Mouse (Mus musculus): ENCODE results near the gene Yif1b. TPM values are rescaled to one million over a fixed set of nuclear protein-coding genes. Genes with fewer than 3 reads are reported as not detected.
"Not testable (repeated sequence)": the region's sequence is repeated elsewhere in the genome, so short reads cannot be mapped to it uniquely, and the experiment has no call there.

The Yif1b gene
- total RNA-seq (2021) = 10 to 100 TPM; 36.0 to 41.1 TPM
- long read RNA-seq, experiment 1, transcript Yif1b-203 (8 exons, 1,126 nt) = major isoform, 40 of 83 reads
- long read RNA-seq, experiment 1, transcript Yif1b-201 (8 exons, 1,111 nt) = minor isoform, 16 of 83 reads
- long read RNA-seq, experiment 1, partial matches to known transcripts = 4 of 83 reads
- long read RNA-seq, experiment 1, other reads (novel, unspliced or antisense) = 23 of 83 reads
- long read RNA-seq, experiment 2, transcript Yif1b-203 (8 exons, 1,126 nt) = major isoform, 55 of 142 reads
- long read RNA-seq, experiment 2, transcript Yif1b-201 (8 exons, 1,111 nt) = minor isoform, 25 of 142 reads
- long read RNA-seq, experiment 2, partial matches to known transcripts = 8 of 142 reads
- long read RNA-seq, experiment 2, other reads (novel, unspliced or antisense) = 51 of 142 reads

DNA sequence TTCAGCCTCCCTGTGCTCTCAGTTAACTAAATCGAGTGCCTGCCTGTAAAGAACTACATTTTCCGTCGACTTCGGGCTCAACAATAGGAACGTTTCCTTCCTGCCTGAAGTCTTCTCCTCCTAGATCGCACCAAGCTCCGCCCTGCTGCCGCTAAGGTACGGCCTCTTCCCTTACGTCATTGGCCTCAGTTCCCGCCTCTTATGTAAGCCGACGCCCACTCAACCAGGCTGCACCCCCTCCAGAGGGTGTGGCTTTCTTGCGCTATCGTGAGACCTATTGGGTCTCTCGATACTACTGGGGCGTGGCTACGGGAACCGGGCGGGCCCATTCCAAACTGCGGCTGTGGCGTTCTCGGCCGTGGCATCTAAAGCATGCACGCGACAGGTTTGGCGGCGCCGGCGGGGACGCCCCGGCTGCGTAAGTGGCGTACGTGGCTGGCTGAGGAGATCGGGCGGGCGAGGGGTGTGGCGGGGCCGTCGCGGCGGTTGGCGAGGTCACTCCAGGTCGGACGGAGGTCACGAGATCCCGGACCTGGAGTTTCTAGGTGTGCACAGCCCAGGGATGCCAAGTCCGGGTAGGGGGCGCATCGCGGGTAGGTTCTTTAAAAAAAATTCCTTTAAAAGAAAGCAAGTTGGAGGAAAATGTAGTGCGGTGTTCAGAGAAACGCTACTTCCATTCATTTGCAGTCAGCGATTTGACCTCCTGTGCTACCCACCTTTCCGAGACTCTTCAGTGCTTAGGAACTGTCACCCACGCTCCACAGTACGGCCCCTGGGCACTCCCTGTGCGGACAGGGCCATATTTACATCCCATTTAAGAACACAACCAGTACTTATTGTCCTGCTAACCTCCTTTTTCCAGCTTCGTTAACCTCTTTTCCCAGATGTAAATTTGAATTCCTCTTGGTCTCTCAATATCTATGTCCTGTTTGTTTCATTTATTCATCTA lies at the start of gene Yif1b:
Gene Yif1b (plus strand): TSS at position 311 of the 949 bp plus-strand sequence.
- intact Hi-C loops (cut with DNase I) = loop anchor here (2.0 kb wide), 1 partner anchor 57 kb away; the partner anchor contains the start of gene Psmd8
- DNase-seq = peak; percentile 93 to 97

DNA sequence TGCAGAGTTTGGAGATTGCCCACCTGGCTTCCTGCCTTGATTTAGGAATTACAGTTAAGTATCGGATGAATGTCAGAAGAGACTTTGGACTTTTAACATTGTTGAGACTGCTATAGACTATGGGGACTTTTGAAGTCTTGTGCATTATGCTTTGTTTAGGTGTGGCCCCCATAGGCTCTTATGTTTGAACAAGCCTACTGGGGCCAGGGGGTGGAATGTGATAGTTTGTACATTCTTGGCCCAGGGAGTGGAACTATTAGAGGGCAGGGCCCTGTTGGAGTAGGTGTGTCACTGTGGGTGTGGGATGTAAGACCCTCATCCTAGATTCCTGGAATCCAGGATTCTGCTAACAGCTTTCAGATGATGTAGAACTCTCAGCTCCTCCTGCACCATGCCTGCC lies 43.9 kb upstream of the Yif1b start:
- DNase-seq; intact Hi-C loops (cut with DNase I): not testable (repeated sequence)

DNA sequence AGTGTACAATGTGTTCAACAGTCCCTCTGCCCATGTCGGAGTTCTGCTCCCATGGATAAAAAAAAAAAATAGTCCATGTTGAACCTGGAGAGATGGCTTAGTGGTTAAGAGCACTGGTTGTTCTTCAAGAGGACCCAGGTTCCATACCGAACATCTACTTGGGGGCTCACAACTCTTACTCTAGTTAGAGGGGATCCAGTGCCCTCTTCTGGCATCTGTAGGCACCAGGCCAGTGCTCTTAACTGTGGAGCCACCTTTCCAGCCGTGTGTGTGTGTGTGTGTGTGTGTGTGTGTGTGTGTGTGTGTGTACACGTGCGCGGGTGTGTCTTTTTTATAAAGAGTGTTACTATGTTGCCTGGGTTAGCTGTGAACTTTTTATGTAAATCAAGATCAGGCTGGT lies 35.6 kb upstream of the Yif1b start:
- DNase-seq = no peak
- intact Hi-C loops (cut with DNase I) = loop anchor here (10.0 kb wide), 1 partner anchor 512 kb away; no protein-coding TSS in a partner anchor

DNA sequence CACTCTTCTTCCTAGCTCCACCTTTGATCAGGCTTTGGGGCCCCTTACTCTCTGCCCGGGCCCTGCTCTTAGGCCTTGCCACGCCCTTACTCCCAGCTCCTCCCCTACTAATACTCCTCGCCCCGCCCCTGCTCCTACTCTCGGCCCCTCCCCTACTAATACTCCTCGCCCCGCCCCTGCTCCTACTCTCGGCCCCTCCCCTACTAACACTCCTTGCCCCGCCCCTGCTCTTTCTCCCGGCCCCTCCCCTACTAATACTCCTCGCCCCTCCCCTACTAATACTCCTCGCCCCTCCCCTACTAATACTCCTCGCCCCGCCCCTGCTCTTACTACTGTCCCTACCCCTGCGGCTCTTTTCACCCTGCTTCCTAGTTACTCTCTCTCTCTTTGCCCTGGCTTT lies 27.1 kb upstream of the Yif1b start:
- intact Hi-C loops (cut with DNase I) = not testable (repeated sequence)
- DNase-seq = peak; percentile 33 to 44

DNA sequence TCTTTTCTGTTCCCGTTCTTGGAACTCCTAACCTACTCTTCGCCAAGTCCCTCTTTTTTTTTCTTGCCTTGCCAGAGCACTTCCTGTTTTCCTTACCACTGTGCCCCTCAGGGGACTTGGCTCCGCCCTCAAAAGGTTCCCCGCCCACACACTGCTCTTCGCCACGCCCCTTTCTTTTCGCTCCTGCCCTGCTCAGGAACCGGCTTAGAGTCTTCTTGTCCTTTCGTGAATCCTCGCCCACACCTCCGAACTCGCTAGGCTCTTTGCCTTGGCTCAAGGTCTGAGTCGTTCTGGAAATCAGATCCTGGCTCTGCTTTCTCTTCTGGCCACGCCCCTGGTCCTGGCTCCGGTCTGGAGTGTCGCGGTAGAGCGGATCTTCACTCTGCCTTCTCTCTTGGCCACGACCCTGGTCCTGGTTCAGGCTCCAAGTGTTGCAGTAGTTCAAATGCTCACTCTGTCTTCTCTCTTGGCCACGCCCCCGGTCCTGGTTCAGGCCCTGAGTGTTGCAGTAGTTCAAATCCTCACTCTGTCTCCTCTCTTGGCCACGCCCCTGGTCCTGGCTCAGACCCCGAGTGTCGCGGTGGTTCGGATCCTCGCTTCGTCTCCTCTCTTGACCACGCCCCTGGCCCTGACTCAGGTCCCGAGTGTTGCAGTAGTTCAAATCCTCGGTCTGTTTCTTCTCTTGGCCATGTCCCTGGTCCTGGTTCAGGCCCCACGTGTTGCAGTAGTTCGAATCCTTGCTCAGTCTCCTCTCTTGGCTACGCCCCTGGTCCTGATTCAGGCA lies 26.5 kb upstream of the Yif1b start:
- DNase-seq = peak; percentile 85 to 87
- intact Hi-C loops (cut with DNase I) = no loop called here

DNA sequence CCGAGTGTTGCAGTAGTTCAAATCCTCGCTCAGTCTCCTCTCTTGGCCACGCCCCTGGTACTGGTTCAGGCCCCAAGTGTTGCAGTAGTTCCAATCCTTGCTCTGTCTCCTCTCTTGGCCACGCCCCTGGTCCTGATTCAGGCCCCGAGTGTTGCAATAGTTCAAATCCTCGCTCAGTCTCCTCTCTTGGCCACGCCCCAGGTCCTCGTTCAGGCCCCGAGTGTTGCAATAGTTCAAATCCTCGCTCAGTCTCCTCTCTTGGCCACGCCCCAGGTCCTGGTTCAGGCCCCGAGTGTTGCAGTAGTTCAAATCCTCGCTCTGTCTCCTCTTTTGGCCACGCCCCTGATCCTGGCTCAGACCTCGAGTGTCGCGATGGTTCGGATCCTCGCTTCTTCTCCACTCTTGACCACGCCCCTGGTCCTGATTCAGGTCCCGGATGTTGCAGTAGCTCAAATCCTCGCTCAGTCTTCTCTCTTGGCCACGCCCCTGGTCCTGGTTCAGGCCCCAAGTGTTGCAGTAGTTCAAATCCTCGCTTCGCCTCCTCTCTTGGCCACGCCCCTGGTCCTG lies 25.8 kb upstream of the Yif1b start:
- no peak for DNase-seq
- intact Hi-C loops (cut with DNase I) = no loop called here

DNA sequence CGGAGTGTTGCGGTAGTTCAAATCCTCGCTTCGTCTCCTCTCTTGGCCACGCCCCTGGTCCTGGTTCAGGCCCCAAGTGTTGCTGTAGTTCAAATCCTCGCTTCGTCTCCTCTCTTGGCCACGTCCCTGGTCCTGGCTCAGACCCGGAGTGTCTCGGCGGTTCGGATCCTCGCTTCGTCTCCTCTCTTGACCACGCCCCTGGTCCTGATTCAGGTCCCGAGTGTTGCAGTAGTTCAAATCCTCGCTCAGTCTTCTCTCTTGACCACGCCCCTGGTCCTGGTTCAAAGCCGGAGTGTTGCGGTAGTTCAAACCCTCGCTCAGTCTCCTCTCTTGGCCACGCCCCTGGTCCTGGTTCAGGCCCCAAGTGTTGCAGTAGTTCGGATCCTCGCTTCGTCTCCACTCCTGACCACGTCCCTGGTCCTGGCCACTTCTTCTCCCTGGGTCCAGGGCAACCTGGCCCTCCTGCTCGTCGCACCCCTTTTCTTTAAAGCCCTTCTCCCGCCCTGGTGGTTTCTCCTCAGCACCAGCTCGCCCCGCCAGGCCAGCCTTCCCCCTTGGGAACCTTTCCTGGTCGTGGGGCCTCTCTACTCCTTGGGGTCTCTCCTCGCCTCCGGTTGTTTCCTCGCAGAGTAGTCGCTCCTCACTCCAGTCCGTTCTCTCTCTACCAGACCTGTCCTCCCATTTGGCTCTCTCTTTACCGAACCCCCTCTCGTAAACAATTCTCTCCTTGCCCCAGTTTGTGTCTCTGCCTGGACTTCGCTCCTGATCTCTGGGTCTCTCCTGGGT lies 25.2 kb upstream of the Yif1b start:
- intact Hi-C loops (cut with DNase I) = not testable (repeated sequence)

DNA sequence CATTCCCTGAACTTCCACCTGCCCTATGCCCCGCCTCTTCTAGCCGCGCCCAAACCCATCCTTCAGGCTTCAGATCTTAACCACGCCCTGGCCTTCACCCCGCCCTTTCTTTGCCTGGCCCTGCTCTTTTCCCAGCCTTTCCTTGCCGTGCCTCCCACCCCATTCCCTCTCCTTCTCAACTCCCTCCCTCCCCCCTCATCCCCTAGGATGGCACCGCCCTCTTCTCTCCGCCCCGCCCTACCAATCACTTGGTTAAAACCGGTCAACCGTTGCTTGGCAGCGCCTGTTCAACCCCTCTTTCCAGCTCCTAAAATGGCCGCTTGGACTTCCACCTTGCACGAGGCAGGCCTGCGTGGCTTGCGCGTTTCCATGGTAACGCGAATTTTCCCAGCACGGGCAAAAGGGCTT lies 24.4 kb upstream of the Yif1b start, which contains the start of gene Catsperg1:
Gene Catsperg1 (minus strand): TSS at position 361 of the 408 bp plus-strand sequence.
- intact Hi-C loops (cut with DNase I) = no loop called here

More for the DNA sequence above, 25.2 kb upstream of the Yif1b start:
- DNase-seq = not testable (repeated sequence)

DNA sequence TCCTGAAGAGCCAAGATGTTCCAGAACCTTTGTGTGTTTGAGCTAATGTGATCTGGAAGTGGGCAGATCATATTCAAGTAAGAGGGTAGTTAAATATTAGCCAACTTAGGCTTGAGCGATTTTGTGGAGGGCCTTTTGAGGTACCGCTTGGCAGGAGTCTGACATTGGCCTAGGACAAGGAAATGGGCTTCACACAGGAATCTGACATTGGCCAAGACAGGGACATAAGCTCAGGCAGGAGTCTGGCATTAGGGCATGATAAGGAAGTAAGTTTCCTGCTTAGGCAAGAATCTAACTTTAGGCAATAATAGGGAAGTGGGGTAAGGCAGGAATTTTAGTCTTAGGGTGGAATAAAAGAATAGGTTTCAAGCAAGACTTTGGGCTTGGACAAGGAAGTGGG lies 23.9 kb upstream of the Yif1b start:
- intact Hi-C loops (cut with DNase I) = no loop called here
- no peak for DNase-seq

More for the DNA sequence above, 24.4 kb upstream of the Yif1b start, which contains the start of gene Catsperg1:
- no peak for DNase-seq

DNA sequence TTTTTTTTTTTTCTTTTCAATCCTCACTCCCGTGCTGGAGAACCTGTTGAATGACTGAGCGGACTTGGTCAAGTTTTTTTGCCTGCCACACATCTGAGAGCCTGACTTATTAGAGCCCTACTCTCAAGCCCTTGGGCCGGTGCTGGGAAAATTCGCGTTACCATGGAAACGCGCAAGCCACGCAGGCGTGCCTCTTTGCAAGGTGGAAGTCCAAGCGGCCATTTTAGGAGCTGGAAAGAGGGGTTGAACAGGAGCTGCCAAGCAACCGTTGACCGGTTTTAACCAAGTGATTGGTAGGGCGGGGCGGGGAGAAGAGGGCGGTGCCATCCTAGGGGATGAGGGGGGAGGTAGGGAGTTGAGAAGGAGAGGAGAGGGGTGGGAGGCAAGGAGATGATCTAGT lies 23.3 kb upstream of the Yif1b start:
- DNase-seq = no peak
- intact Hi-C loops (cut with DNase I) = no loop called here

DNA sequence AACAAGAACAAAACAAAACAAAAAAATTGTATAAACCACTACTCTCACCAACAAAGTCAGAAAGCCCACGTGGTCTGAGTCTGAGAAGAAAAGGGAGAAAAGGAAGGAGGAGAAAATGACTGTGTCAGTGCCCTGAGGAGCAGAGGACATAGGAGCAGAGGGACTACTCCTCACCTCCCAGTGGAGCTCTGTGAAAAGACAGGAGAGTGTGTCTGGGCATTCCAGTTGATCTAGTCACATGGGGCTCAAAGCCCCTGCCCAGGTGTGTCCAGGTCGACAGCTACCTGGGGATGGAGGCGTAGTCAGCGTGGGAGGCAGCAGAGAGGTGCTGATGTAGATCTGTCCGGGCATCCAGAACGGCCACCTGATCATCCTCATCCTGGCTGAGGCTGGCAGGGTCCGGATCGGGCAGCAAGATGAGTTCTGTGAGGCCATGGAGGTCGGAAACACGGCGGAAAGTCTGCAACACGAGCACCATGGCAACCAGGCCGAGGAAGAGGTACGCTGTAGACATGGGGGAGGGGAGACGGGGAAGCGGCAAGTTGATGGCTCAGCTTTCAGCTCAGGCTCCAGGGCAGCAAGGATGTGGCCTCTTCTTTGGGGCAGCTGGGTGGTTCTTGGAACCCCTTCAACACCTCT lies 13.3 kb upstream of the Yif1b start:
- intact Hi-C loops (cut with DNase I) = no loop called here
- DNase-seq = no peak

DNA sequence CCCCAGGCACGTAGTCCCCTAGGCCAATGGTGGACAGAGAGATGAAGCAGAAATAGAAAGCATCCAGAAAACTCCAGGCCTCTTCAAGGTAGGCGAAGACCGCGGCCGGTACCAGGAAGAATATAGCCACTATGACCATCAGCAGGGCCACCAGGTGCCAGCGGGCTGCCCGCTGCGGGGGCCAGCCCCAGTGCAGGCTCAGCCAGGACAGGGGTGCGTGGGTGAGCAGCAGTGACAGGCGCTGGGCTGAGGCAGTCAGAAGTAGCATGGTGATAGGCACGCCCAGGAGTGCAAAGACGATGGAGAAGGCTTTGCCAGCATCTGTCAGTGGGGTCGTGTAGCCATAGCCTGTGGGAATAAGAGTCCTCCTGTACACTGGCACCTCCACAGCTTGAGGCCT lies 12.6 kb upstream of the Yif1b start:
- DNase-seq = no peak
- intact Hi-C loops (cut with DNase I) = no loop called here

DNA sequence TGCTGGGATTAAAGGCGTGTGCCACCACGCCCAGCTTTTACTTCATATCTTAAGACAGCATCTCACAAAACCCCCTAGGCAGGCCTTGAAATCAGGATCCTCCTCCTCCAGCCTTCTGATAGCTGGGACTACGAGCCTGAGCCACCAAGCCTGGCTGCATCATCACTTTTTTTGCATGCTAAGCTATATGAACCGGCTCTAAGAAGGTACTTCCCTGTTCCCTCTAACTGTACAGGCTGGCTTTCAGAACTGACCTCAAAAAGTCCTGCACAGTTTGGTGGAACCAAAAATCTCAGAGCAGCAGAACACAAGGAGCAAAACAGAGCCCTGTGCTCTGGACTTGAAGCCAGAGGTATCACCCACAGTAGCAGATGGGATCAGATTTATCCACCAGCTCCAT lies 9.9 kb upstream of the Yif1b start:
- no peak for DNase-seq
- intact Hi-C loops (cut with DNase I) = no loop called here

DNA sequence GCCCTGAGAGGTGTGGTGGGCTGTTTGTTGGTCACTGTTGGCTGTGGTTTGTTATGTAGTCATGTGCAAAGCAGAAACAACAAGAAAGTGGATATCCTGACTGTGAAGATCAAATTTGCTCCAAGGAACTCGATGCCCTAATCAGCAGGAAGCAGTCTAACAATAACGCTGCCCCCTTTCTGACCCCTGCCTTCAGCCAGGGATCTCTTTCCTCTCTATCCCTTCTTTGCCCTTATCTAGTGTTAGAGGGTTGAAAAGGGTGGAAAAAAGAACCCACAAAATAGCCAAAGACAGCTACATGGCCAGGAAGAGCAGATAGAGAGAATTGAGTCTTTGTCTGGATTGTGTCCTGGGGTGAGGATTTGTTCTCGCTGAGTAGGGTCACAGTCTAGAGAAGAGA lies 7.6 kb upstream of the Yif1b start:
- DNase-seq = no peak
- intact Hi-C loops (cut with DNase I) = no loop called here

DNA sequence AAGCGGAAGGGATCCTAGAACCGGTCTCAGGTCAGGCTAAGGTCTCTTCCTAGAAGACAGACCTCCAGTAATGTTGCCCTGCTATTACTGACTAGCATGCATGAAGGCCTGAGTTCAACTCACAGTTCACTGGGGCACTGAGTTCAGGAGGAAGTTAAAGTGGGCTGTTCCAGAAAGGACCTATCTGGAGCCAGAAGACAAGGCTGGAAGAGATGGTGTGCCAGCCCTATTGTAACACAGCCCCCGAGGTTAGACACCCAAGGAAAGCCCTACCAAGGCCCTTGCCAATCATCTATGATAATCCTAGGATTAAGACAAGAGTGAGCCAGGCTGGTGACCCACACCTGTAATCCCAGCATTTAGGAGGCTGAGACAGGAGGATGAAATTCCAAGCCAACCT lies 6.6 kb upstream of the Yif1b start:
- DNase-seq = no peak
- intact Hi-C loops (cut with DNase I) = no loop called here

DNA sequence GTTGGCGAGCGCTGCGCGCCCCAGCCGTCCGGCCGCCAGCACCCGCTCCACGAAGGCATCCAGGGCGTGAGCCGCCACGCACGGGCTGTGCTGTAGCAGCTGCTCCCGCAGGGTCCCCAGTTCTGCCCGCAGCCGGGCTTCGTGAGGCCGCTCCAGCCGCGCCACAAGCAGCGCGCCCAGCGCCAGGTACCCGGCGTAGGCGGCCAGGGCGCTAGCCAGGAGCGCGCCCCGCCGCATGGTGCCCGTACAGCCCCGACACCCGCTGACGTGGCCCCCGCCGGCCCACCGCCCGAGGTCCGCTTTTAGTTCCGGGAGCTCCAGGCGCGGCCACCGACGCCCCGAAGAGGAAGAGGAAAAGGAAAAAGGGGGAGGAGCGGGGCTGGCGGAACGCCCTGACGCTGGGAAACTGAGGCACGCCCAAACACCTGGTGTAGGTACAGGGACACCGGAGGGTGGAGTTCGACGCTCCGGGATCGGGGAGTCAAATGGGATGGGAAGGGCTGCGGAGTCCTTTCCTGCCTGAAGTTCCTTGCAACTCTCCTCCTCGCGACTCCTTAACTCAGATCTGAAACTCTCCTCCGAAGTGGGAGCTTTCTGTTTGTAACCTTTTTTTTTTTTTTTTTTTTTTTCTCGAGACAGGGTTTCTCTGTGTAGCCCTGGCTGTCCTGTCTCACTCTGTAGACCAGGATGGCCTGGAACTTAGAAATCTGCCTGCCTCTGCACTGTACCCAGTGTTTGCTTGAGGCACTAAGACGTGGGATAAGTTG lies 5.7 kb upstream of the Yif1b start, which contains the start of gene Kcnk6:
Gene Kcnk6 (minus strand): TSS at position 269 of the 767 bp plus-strand sequence.
- DNase-seq = peak; percentile 39 to 48
- intact Hi-C loops (cut with DNase I) = no loop called here

DNA sequence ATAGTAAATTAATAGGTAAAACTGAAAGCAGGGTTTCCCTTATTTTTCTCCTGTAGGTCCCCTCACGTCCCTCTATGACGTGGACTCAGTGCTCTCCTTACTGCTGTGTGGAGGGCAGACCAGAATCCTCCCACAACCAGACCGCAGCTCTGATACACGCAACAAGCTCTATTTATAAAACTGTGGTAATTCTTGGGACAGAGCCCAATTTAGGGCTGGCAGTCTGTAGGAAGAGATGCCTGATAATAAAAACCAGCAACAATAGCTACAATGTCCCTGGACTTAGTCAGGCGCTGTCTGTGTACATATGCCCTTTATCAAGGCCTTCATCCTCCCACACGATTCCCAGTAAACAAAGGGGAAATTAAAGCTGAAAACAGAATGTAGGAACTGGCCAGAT lies 4.4 kb upstream of the Yif1b start:
- intact Hi-C loops (cut with DNase I) = no loop called here
- DNase-seq = no peak

DNA sequence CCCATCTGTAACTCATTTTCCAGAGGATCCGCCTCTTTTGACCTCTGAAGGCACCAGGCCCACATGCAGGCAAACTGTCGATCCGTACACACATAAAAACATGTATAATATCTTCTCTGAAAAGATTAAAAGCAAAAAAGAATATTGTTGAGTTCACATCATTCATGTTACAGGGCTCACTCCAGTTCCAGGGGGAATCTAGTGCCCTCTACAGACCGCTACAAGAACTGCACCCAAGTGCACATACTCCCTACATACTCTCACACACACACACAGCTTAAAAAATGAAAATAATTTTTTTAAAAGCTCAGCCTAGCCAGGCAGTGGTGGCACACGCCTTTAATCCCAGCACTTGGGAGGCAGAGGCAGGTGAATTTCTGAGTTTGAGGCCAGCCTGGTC lies 3.5 kb upstream of the Yif1b start:
- DNase-seq = no peak
- intact Hi-C loops (cut with DNase I) = no loop called here
